ENCODE assay signal across 12 mouse cellular contexts in the genomic region with DNA sequence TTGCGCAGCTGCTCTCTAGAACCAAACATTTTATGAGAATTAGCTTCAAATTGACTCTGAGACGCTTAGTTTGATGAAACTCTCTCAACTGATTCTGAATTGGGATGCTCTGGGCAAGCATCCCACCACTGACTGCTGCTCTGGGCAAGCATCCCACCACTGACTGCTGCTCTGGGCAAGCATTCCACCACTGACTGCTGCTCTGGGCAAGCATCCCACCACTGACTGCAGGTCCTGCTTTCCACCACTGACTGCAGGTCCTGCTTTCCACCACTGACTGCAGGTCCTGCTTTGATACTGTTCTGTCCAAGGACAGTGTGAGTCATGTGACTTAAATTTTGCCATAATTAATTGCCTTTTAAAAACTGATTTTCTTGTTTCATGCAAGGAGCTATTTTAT.
DNase-seq lines count a peak whose midpoint lies in the region; ATAC-seq and TF ChIP-seq lines count a peak whose summit lies in the region.
"Had no signal": no experiment of that assay in that cellular context is flagged by ENCODE, and none has a peak within 500 bp of the region (broad histone marks: within the 10 kb centered on the region; RNA-seq: fewer than 3 reads in every experiment).

No protein-coding gene starts in this region.

- peak; percentile 18; the same call in 1 of the 2 replicates for TF ChIP-seq CTCF in hindbrain, postnatal 0 days (IDR thresholded peaks at IDR 0.05; ENCODE audit: low read depth)

- no peaks in the 10 kb centered on the region for H3K9me3 ChIP-seq in hindbrain, postnatal 0 days (ENCODE audit: low read length)
- H3K9me3 ChIP-seq in hindbrain, embryonic 13.5 days = no peaks in the 10 kb centered on the region
- H3K9me3 ChIP-seq: embryonic facial prominence, embryonic 13.5 days; G1E; limb, embryonic 13.5 days had no signal

- peak; percentile 43; the same call in 1 of the 2 replicates for ATAC-seq in hindbrain, postnatal 0 days
- no peak for ATAC-seq in hindbrain, embryonic 13.5 days (ENCODE audit: low FRiP score)
- no peak for ATAC-seq in erythroblast, adult 5-6 weeks (replicated peaks; ENCODE audit: low FRiP score, poor library complexity, severe bottlenecking)

- no peaks in the 10 kb centered on the region for H3K36me3 ChIP-seq in hindbrain, postnatal 0 days (ENCODE audit: insufficient read depth, low read length)
- no peaks in the 10 kb centered on the region for H3K36me3 ChIP-seq in hindbrain, embryonic 13.5 days
- H3K36me3 ChIP-seq: embryonic facial prominence, embryonic 13.5 days; G1E; limb, embryonic 13.5 days had no signal

- no peak overlapping the region for H3K27ac ChIP-seq in hindbrain, postnatal 0 days
- H3K27ac ChIP-seq in hindbrain, embryonic 13.5 days = no peak overlapping the region
- H3K27ac ChIP-seq: embryonic facial prominence, embryonic 13.5 days; limb, embryonic 13.5 days had no signal

- peak; percentile 87 to 88 for DNase-seq in cerebellum, postnatal 14 days
- no peak for DNase-seq in cerebellum, adult 8-10 months
- peak; percentile 42 for DNase-seq in hindbrain, postnatal 0 days (ENCODE audit: low spot score)
- DNase-seq in right cerebral cortex, postnatal 10 days (ENCODE audit: low spot score in 2 of 2) = peak; percentile 48 to 64
- no peak for DNase-seq in right cerebral cortex, postnatal 25 days
- peak; percentile 48 to 67 for DNase-seq in layer of hippocampus, postnatal 14 days (ENCODE audit: low spot score in 2 of 2)
- DNase-seq: thymus, adult 2 months had no signal

- no peaks in the 10 kb centered on the region for H3K4me1 ChIP-seq in hindbrain, postnatal 0 days (ENCODE audit: insufficient read depth, low read length)
- H3K4me1 ChIP-seq in hindbrain, embryonic 13.5 days (replicated peaks) = no peaks in the 10 kb centered on the region

- no peak overlapping the region for H3K4me3 ChIP-seq in hindbrain, postnatal 0 days (ENCODE audit: low read length)
- H3K4me3 ChIP-seq in hindbrain, embryonic 13.5 days = no peak overlapping the region
- H3K4me3 ChIP-seq: embryonic facial prominence, embryonic 13.5 days; limb, embryonic 13.5 days had no signal

- WGBS in hindbrain, postnatal 0 days = 53% methylated on average over 2 of the region's 2 CpGs
- 92% methylated on average over 2 of the region's 2 CpGs for WGBS in hindbrain, embryonic 13.5 days

- H3K9ac ChIP-seq in hindbrain, postnatal 0 days (replicated peaks; ENCODE audit: low read length) = no peak overlapping the region
- H3K9ac ChIP-seq in hindbrain, embryonic 13.5 days = no peak overlapping the region
- H3K9ac ChIP-seq: embryonic facial prominence, embryonic 13.5 days; limb, embryonic 13.5 days had no signal

- H3K4me2 ChIP-seq in hindbrain, postnatal 0 days (ENCODE audit: low read depth, low read length) = no peak overlapping the region
- no peak overlapping the region for H3K4me2 ChIP-seq in hindbrain, embryonic 13.5 days
- H3K4me2 ChIP-seq: embryonic facial prominence, embryonic 13.5 days; limb, embryonic 13.5 days had no signal

- no peaks in the 10 kb centered on the region for H3K27me3 ChIP-seq in hindbrain, postnatal 0 days (ENCODE audit: insufficient read depth, low read length)
- no peaks in the 10 kb centered on the region for H3K27me3 ChIP-seq in hindbrain, embryonic 13.5 days
- H3K27me3 ChIP-seq: embryonic facial prominence, embryonic 13.5 days; limb, embryonic 13.5 days had no signal

Comparison
In these comparisons a context has a peak if more than half of its experiments do, and no peak if none do; other contexts are left out.
1. DNase-seq: peak in cerebellum, postnatal 14 days (2 of 2), hindbrain, postnatal 0 days (single experiment), right cerebral cortex, postnatal 10 days (2 of 2) and layer of hippocampus, postnatal 14 days (2 of 2); none in cerebellum, adult 8-10 months (single experiment) and right cerebral cortex, postnatal 25 days (single experiment).